Mouse (Mus musculus): ENCODE results near the gene Dynlt1c.
"Not testable (repeated sequence)": the region's sequence is repeated elsewhere in the genome, so short reads cannot be mapped to it uniquely, and the experiment has no call there.

DNA sequence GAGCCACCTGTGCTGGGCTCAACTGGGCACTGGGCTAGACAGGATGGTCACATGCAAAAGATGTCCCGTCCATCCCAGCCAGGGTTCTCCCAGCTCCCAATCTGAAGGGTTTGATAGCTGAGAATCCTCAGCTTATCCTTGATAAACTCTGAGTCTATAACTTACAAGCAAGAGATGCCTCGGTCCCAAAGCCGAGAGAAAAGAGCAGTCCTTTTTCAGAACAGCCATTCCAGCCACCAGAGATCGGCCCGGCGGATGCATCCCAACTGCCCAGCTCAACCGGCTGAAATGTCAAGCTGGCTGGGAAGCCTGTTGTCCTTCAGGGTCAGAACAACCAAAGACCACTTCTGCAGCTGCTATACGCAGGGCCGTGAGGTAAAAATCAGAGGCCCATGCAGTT lies 42.7 kb downstream of the Dynlt1c start:
- not testable (repeated sequence) for TF ChIP-seq GATA1, TAL1 (IDR thresholded peaks at IDR 0.05; ENCODE audit: low read length)
